Mouse (Mus musculus) central nervous system, embryonic 14 days (tissue): ENCODE measurements around the gene Fbxo39. TPM values are rescaled to one million over a fixed set of nuclear protein-coding genes. Genes with fewer than 3 reads are reported as not detected.

Source experiments
- polyA plus RNA-seq: library from polyadenylated mRNA; depleted of rRNA; stranded (reverse); fragments of >200 nt; gene quantifications from 2 replicates; pipeline ENCODE4 v1.2.3, GENCODE M21; 2012; rRNA removed

Gene Fbxo39
- polyA plus RNA-seq: not detected in 2 replicates

GRCm38 (mm10) chr11:72314151-72314895 is at the start of gene Fbxo39:
Gene Fbxo39 (plus strand): TSS chr11:72314444.

GRCm38 (mm10) chr11:72266960-72267560 is 47.2 kb upstream of the Fbxo39 start, which contains the start of gene Slc13a5:
Gene Slc13a5 (minus strand): TSS chr11:72267222.

GRCm38 (mm10) chr11:72301334-72301733 is 12.9 kb upstream of the Fbxo39 start, which contains the start of gene Xaf1:
Gene Xaf1 (plus strand): TSS chr11:72301629.

GRCm38 (mm10) chr11:72362347-72362741 is 48.1 kb downstream of the Fbxo39 start, which contains the start of gene Tekt1:
Gene Tekt1 (minus strand): TSS chr11:72362442.

Other genes with a start within 250 kb of the Fbxo39 start
- 7.5 and 9.4 TPM in 2 replicates for gene Pitpnm3, start 178.7 kb upstream of the Fbxo39 start, polyA plus RNA-seq
- gene Gm43951, start 107.6 kb upstream of the Fbxo39 start, polyA plus RNA-seq: 5.5 and 5.8 TPM in 2 replicates
- 34.3 and 34.9 TPM in 2 replicates for gene 4933427D14Rik, start 107.0 kb upstream of the Fbxo39 start, polyA plus RNA-seq
- gene Txndc17, start 106.9 kb upstream of the Fbxo39 start, polyA plus RNA-seq: 89.9 and 97.7 TPM in 2 replicates
- gene Med31, start 98.9 kb upstream of the Fbxo39 start, polyA plus RNA-seq: 41.9 and 53.8 TPM in 2 replicates
- gene Slc13a5, start 47.2 kb upstream of the Fbxo39 start, polyA plus RNA-seq: 1.6 and 3.7 TPM in 2 replicates
- 4.0 and 4.2 TPM in 2 replicates for gene Xaf1, start 12.8 kb upstream of the Fbxo39 start, polyA plus RNA-seq
- gene Tekt1, start 48.0 kb downstream of the Fbxo39 start, polyA plus RNA-seq: 3.6 and 3.7 TPM in 2 replicates
- gene Smtnl2, start 97.3 kb downstream of the Fbxo39 start, polyA plus RNA-seq: 1.7 and 5.0 TPM in 2 replicates
- gene Ggt6, start 121.1 kb downstream of the Fbxo39 start, polyA plus RNA-seq: 0.21 TPM in 1 of 2 replicates, not detected in the other
- 87.2 and 91.4 TPM in 2 replicates for gene Mybbp1a, start 126.9 kb downstream of the Fbxo39 start, polyA plus RNA-seq
- 37.9 and 40.8 TPM in 2 replicates for gene Spns2, start 175.5 kb downstream of the Fbxo39 start, polyA plus RNA-seq
- 0.14 and 0.24 TPM in 2 replicates for gene Spns3, start 236.1 kb downstream of the Fbxo39 start, polyA plus RNA-seq